Mouse (Mus musculus) intestine, embryonic 15.5 days (tissue): ENCODE measurements around the gene Myh9. TPM values are rescaled to one million over a fixed set of nuclear protein-coding genes. Genes with fewer than 3 reads are reported as not detected.
A peak's percentile ranks its signal among the peaks of the same experiment; 100 is the strongest.

Experiments used
- ATAC-seq: fragments of 200-750 bp; cut with Nextera tagmentation; 2 replicates; pipeline ENCODE4 v1.8.0; 2017; ENCODE audit warnings: moderate TSS enrichment, moderate library complexity
- H3K27ac ChIP-seq: fragments of 300-500 bp; sonication (generic); 2 replicates; pipeline ENCODE4 v1.5.1; 2015; ENCODE audit warnings: mild to moderate bottlenecking, inconsistent platforms
- H3K27me3 ChIP-seq: fragments of 300-500 bp; sonication (generic); replicated peaks from 2 replicates; pipeline ENCODE4 v1.6.1; 2015; ENCODE audit warnings: inconsistent platforms
- H3K36me3 ChIP-seq: fragments of 300-500 bp; sonication (generic); 2 replicates; pipeline ENCODE4 v1.6.1; 2015; ENCODE audit warnings: inconsistent platforms
- H3K4me1 ChIP-seq: fragments of 300-500 bp; sonication (generic); replicated peaks from 2 replicates; pipeline ENCODE4 v1.6.1; 2015; ENCODE audit warnings: inconsistent platforms
- H3K4me2 ChIP-seq: fragments of 300-500 bp; sonication (generic); replicated peaks from 2 replicates; pipeline ENCODE4 v1.6.1; 2015; ENCODE audit warnings: mild to moderate bottlenecking, inconsistent platforms
- H3K4me3 ChIP-seq: fragments of 300-500 bp; sonication (generic); replicated peaks from 2 replicates; pipeline ENCODE4 v1.5.1; 2015; ENCODE audit warnings: inconsistent platforms
- H3K9ac ChIP-seq: fragments of 300-500 bp; sonication (generic); 2 replicates; pipeline ENCODE4 v1.6.1; 2015; ENCODE audit warnings: inconsistent platforms
- H3K9me3 ChIP-seq: fragments of 300-500 bp; sonication (generic); 2 replicates; pipeline ENCODE4 v1.6.1; 2016; ENCODE audit warnings: inconsistent platforms
- WGBS: fragments of 180-500 bp; shearing (Covaris S2); methylation state at CpG from one replicate; pipeline ENCODE4 v1.1.7; 2015; 5-methylcytosine and 5-hydroxymethylcytosine counted together
- polyA plus RNA-seq: library from polyadenylated mRNA; unstranded; fragments of >200 nt; fragmentation: Nextera tagmentation; extraction: Ambion mirVana; gene quantifications from 2 replicates; pipeline ENCODE4 v1.2.1, GENCODE M21; 2015

Myh9 gene
- polyA plus RNA-seq, 1 experiment from 2014 or later: 52.9 TPM

- Histone ChIP-seq H3K4me2 (0 out of 2 replicates have a peak overlapping the region, but pooled peaks have one; percentile 4), H3K9me3 (no peaks in the 10 kb centered on the region), H3K4me3 (no peak overlapping the region), H3K27ac (peak overlapping the region; percentile 95), H3K27me3 (no peaks in the 10 kb centered on the region), H3K36me3 (peaks cover 30% of the 10 kb centered on the region), H3K9ac (peak overlapping the region; percentile 2; the same call in 1 of the 2 replicates), H3K4me1 (peaks cover 51% of the 10 kb centered on the region)
- ATAC-seq: peak; percentile 24
- 62% methylated on average over 14 of the region's 14 CpGs for WGBS
Measured at GRCm38 (mm10) chr15:77797609-77798411, 44.2 kb downstream of the Myh9 start.

- no peaks in the 10 kb centered on the region for H3K9me3 ChIP-seq
- peaks cover 42% of the 10 kb centered on the region for H3K4me1 ChIP-seq
- 0 out of 2 replicates have a peak overlapping the region, but pooled peaks have one; percentile 3 for H3K27ac ChIP-seq
- H3K36me3 ChIP-seq: peaks cover 33% of the 10 kb centered on the region
- H3K4me2 ChIP-seq: no peak overlapping the region
- H3K4me3 ChIP-seq: no peak overlapping the region
- H3K9ac ChIP-seq: no peak overlapping the region
- ATAC-seq: no peak
- no peaks in the 10 kb centered on the region for H3K27me3 ChIP-seq
- WGBS: 95% methylated on average over 26 of the region's 26 CpGs
Measured at GRCm38 (mm10) chr15:77796409-77797035, 45.5 kb downstream of the Myh9 start.

GRCm38 (mm10) chr15:77794908-77795356 lies 47.0 kb downstream of the Myh9 start:
- Histone ChIP-seq H3K9me3 (no peaks in the 10 kb centered on the region), H3K4me3 (no peak overlapping the region), H3K4me2 (no peak overlapping the region), H3K4me1 (peaks cover 28% of the 10 kb centered on the region), H3K27me3 (no peaks in the 10 kb centered on the region), H3K27ac (0 out of 2 replicates have a peak overlapping the region, but pooled peaks have one; percentile 11), H3K9ac (no peak overlapping the region), H3K36me3 (peaks cover 45% of the 10 kb centered on the region)
- no peak for ATAC-seq
- 90% methylated on average over 13 of the region's 13 CpGs for WGBS

DNA sequence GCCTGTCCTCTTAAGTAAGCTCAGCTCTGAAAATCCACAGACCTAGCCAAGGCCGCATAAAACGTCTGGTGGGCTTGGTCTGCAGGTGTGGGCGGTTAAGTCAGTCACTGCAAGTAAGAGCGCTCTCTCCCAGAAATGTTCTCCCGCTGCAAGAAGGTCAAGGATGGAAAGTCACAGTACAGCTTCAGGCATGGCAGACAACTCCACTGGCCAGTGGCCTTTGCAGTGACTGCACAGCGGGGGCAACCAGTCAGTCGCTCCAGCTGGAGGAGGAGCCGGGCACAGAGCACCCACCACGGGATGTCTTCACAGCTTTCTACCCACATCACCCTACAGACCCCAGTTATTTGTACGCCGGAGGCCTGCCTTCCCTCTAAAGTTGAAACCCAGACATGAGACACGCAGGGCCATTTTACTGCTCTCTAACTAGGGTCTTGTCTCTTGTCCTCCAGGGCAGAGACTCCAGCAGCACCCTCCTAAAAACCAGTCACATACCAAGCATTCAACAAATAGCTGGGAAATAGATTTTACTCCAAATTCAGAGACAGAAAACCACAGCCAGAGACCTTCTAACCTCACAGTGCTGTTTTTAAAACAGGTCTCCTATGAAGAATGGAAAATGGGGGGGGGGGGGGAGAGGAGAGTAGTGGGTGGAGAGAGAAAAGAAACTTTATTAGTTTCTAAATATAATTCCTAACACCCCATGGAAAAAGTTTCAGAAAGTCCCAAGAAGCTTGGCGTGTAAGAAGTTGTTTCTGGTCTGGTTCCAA lies 47.7 kb downstream of the Myh9 start:
- peaks cover 51% of the 10 kb centered on the region for H3K36me3 ChIP-seq
- H3K4me1 ChIP-seq: peaks cover 22% of the 10 kb centered on the region
- H3K27me3 ChIP-seq: no peaks in the 10 kb centered on the region
- H3K9ac ChIP-seq: no peak overlapping the region
- no peak overlapping the region for H3K4me3 ChIP-seq
- H3K4me2 ChIP-seq: no peak overlapping the region
- ATAC-seq: no peak
- 73% methylated on average over 13 of the region's 13 CpGs for WGBS
- H3K27ac ChIP-seq: no peak overlapping the region
- H3K9me3 ChIP-seq: no peaks in the 10 kb centered on the region

DNA sequence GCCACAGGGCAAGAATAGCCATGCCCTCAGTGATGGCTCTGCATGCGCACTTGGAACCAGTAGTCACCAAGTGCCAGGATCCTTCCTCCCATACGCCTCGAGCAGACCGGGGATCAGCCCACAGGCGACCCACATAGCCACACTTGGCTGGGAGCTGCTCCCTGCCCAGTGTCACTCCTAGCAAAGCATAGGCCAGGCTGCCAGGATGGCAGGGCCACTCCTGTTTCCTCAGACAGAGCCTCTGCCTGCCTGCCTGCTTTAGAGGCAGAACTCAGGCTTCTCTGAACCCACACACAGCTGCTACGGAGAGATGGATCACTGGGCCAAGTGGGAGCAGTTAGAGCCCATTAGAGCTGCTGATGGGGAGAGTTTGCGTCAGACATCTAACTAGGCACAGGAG lies 48.4 kb downstream of the Myh9 start:
- Histone ChIP-seq H3K4me2 (no peak overlapping the region), H3K36me3 (peaks cover 59% of the 10 kb centered on the region), H3K9me3 (no peaks in the 10 kb centered on the region), H3K27me3 (no peaks in the 10 kb centered on the region), H3K27ac (no peak overlapping the region), H3K4me1 (peaks cover 14% of the 10 kb centered on the region), H3K9ac (no peak overlapping the region), H3K4me3 (no peak overlapping the region)
- WGBS: 93% methylated on average over 7 of the region's 7 CpGs
- ATAC-seq: no peak

GRCm38 (mm10) chr15:77793094-77793493 lies 48.9 kb downstream of the Myh9 start:
- H3K4me1 ChIP-seq: peaks cover 9% of the 10 kb centered on the region
- no peaks in the 10 kb centered on the region for H3K27me3 ChIP-seq
- WGBS: 84% methylated on average over 4 of the region's 4 CpGs
- H3K9me3 ChIP-seq: no peaks in the 10 kb centered on the region
- no peak for ATAC-seq
- H3K36me3 ChIP-seq: peaks cover 63% of the 10 kb centered on the region
- no peak overlapping the region for H3K4me2 ChIP-seq
- H3K4me3 ChIP-seq: no peak overlapping the region
- no peak overlapping the region for H3K9ac ChIP-seq
- H3K27ac ChIP-seq: no peak overlapping the region

DNA sequence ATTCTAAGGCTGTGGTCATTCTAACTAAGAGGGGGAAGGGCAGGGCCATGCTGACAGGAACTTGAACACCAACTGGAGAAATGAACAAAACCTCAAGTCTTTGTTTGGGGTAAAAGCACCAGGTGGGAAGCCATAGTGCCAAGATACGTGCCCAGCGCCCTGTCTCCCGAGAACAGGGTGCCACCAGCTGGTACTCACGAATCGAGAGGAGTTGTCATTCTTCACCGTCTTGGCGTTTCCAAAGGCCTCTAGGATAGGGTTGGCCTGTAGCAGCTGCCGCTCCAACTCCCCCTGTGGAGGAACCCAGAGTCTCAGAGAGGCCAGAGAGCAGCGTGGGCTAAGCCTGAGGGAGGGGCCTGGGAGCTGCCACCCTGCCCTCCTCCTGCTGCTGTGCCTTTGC lies 49.9 kb downstream of the Myh9 start:
- no peaks in the 10 kb centered on the region for H3K27me3 ChIP-seq
- 0 out of 2 replicates have a peak, but pooled peaks cover 3% of the 10 kb centered on the region for H3K4me1 ChIP-seq
- no peaks in the 10 kb centered on the region for H3K9me3 ChIP-seq
- H3K36me3 ChIP-seq: peaks cover 72% of the 10 kb centered on the region
- ATAC-seq: no peak
- H3K9ac ChIP-seq: no peak overlapping the region
- H3K4me3 ChIP-seq: no peak overlapping the region
- H3K4me2 ChIP-seq: no peak overlapping the region
- H3K27ac ChIP-seq: no peak overlapping the region
- 87% methylated on average over 9 of the region's 9 CpGs for WGBS

- Histone ChIP-seq H3K9ac (no peak overlapping the region), H3K4me2 (no peak overlapping the region), H3K36me3 (peaks cover 75% of the 10 kb centered on the region), H3K27me3 (no peaks in the 10 kb centered on the region), H3K4me1 (0 out of 2 replicates have a peak, but pooled peaks cover 2% of the 10 kb centered on the region), H3K4me3 (no peak overlapping the region), H3K27ac (no peak overlapping the region), H3K9me3 (no peaks in the 10 kb centered on the region)
- WGBS: 92% methylated on average over 21 of the region's 21 CpGs
- no peak for ATAC-seq
Measured at GRCm38 (mm10) chr15:77790656-77791405, 51.1 kb downstream of the Myh9 start.

DNA sequence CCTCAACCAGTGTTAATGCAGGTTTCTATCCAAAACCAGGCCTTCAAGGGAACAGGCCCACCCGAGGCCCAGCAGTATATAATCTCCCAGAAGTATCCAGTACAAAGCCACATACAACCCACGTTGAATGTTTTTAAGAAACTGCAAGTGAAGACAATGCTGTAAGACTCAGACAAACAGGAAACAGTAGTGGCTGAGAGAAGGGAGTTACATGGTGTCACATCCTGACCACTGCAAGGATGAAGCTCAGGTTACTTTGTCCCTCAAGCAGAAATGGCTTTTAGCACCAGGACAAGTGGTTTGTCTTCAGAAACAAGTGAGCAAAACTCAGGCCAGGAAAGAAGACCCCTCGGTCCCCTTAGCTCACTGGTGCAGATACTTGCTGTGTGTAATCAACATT lies 52.8 kb downstream of the Myh9 start:
- Histone ChIP-seq H3K4me1 (no peaks in the 10 kb centered on the region), H3K36me3 (peaks cover 77% of the 10 kb centered on the region), H3K27me3 (no peaks in the 10 kb centered on the region), H3K9me3 (no peaks in the 10 kb centered on the region), H3K9ac (no peak overlapping the region), H3K4me2 (no peak overlapping the region), H3K4me3 (no peak overlapping the region), H3K27ac (no peak overlapping the region)
- WGBS: 84% methylated on average over 3 of the region's 3 CpGs
- no peak for ATAC-seq

DNA sequence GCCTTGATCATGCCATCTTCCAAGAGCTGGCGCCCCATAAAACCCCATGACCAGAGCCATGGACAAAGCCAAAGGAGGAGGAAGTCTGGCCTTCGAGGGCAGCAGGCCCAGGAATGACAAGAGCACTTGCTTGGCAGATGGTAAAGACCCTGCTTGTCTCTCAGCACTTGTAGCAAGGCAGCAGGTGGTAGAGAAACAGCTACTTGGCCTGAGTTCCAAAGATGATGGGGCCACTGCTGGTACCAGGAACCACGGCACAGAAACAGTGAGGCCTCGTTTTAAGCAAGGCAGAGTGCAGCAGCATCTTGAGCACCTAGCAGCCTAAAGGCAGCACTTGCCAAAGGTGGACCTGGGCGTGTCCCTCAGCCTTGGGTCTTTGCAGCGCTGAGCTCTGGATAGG lies 53.6 kb downstream of the Myh9 start:
- Histone ChIP-seq H3K4me1 (no peaks in the 10 kb centered on the region), H3K9me3 (no peaks in the 10 kb centered on the region), H3K27me3 (no peaks in the 10 kb centered on the region), H3K4me3 (no peak overlapping the region), H3K9ac (no peak overlapping the region), H3K4me2 (no peak overlapping the region), H3K36me3 (peaks cover 80% of the 10 kb centered on the region), H3K27ac (no peak overlapping the region)
- no peak for ATAC-seq
- 84% methylated on average over 6 of the region's 6 CpGs for WGBS

DNA sequence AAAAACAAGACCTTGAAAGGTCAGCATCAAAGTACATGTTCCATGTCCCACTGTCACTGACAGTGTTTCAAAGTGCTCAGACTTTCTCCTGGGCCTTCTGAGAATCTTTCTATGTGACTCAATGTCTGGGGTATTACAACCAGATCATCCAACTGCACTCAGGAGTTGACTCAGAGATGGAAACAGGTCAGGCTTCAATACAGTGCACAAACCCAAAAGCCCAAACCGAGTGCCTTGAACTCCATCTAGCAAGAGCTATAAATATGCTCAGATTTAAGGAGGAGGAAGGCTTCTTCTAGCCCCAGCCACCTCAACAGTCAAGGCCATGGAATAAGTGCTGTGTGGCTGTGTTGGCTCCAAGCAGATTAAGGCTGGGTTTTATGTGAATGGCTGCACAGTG lies 56.2 kb downstream of the Myh9 start:
- H3K4me1 ChIP-seq: no peaks in the 10 kb centered on the region
- 91% methylated on average over 1 of the region's 1 CpGs for WGBS
- no peaks in the 10 kb centered on the region for H3K9me3 ChIP-seq
- H3K9ac ChIP-seq: no peak overlapping the region
- H3K4me2 ChIP-seq: no peak overlapping the region
- no peak overlapping the region for H3K4me3 ChIP-seq
- H3K36me3 ChIP-seq: peaks cover 87% of the 10 kb centered on the region
- no peak for ATAC-seq
- no peaks in the 10 kb centered on the region for H3K27me3 ChIP-seq
- H3K27ac ChIP-seq: no peak overlapping the region
